Mouse (Mus musculus) ES-E14 (cell line): ENCODE data around the gene Edn2.

Experiments used
- CHD2 ChIP-seq: IDR thresholded peaks from 2 replicates; pipeline ENCODE4 v1.6.1; 2014; ENCODE audit warnings: mild to moderate bottlenecking, low read depth, low read length, inconsistent platforms
- HCFC1 ChIP-seq: IDR thresholded peaks from 2 replicates; pipeline ENCODE4 v1.6.1; 2012; ENCODE audit warnings: low read length, inconsistent platforms, borderline replicate concordance; ENCODE audit not compliant: insufficient read depth
- MAFK ChIP-seq: IDR thresholded peaks from 2 replicates; pipeline ENCODE4 v1.6.1; 2014; ENCODE audit warnings: mild to moderate bottlenecking, low read depth, low read length, inconsistent platforms; ENCODE audit not compliant: insufficient read depth
- ZC3H11A ChIP-seq: IDR thresholded peaks from 2 replicates; pipeline ENCODE4 v1.6.1; 2012; ENCODE audit warnings: low read depth, mild to moderate bottlenecking, inconsistent platforms, low read length, borderline replicate concordance
- ZNF384 ChIP-seq: IDR thresholded peaks from 2 replicates; pipeline ENCODE4 v1.6.1; 2012; ENCODE audit warnings: low read depth, low read length, inconsistent platforms

GRCm38 (mm10) chr4:120134223-120134622, 26.8 kb upstream of the Edn2 start:
- TF ChIP-seq ZNF384 (no peak), CHD2 (no peak), ZC3H11A (no peak), MAFK (no peak), HCFC1 (no peak)
